Mouse (Mus musculus): Measurements from ENCODE around the gene Bdp1.

DNA sequence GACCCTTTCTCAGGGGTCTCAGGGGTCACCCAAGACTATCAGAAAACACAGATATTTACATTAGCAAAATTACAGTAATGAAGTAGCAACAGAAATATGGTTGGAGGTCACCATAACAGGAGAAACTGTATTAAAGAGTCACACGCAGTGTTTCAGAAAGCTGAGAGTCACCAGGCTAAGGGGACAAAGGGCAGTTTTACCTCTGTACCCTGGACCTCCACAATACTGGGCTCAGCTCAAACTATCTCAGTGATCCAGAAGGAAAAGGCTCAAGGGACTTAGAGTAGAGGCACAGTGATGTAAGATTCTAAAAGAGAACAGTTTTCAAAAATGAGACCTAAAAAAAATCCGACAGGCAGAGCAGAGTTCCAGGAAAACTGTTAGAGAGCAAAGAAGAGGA is 124.5 kb downstream of the Bdp1 start:
- TF ChIP-seq CTCF (IDR thresholded peaks at IDR 0.05; ENCODE audit: insufficient read depth, low read length) (no peak), POLR2A (IDR thresholded peaks at IDR 0.05; ENCODE audit: borderline replicate concordance, extremely low read depth, low read depth, low read length) (no peak)
